Mouse (Mus musculus): ENCODE measurements around the gene Spg11.

DNA sequence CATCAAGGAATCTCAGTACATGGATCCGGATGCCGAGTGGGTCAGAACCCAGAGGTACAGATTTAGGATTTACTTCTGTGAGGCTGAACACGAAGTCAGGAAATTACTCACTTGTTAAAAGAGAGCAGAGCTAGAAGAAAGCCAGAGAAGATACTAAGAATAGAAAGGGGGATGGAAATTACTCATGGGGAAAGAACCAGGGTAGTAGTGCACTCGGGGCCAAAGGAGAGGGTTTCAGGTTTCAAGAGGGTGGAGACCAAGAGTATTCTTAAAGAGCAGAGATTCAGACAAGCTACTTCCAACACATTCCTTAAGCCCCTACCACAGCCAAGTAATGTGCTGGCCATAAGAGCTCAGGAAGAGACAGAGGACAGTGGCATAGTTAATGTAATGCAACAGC, 43.4 kb upstream of the Spg11 start:
- no peak for TF ChIP-seq CTCF (IDR thresholded peaks at IDR 0.05; ENCODE audit: low read depth, low read length)
- no peak for TF ChIP-seq POLR2A (IDR thresholded peaks at IDR 0.05; ENCODE audit: borderline replicate concordance, low read depth, low read length)

Data from bone marrow macrophage, adult 2 months (primary cell).